Mouse (Mus musculus) ES-E14 (cell line): ENCODE measurements around the gene Tmppe.

Source experiments
- HCFC1 ChIP-seq: IDR thresholded peaks from 2 replicates; pipeline ENCODE4 v1.6.1; 2012; ENCODE audit warnings: low read length, inconsistent platforms, borderline replicate concordance; ENCODE audit not compliant: insufficient read depth
- MAFK ChIP-seq: IDR thresholded peaks from 2 replicates; pipeline ENCODE4 v1.6.1; 2014; ENCODE audit warnings: mild to moderate bottlenecking, low read depth, low read length, inconsistent platforms; ENCODE audit not compliant: insufficient read depth
- ZC3H11A ChIP-seq: IDR thresholded peaks from 2 replicates; pipeline ENCODE4 v1.6.1; 2012; ENCODE audit warnings: low read depth, mild to moderate bottlenecking, inconsistent platforms, low read length, borderline replicate concordance
- ZNF384 ChIP-seq: IDR thresholded peaks from 2 replicates; pipeline ENCODE4 v1.6.1; 2012; ENCODE audit warnings: low read depth, low read length, inconsistent platforms

- TF ChIP-seq HCFC1 (no peak), ZC3H11A (no peak), MAFK (no peak), ZNF384 (no peak)
Observed at GRCm38 (mm10) chr9:114368471-114368858, 32.4 kb upstream of the Tmppe start.
